Mouse (Mus musculus) lung, postnatal 0 days (tissue): Measurements from ENCODE around the gene Nudt8.
"Not testable (repeated sequence)": the region's sequence is repeated elsewhere in the genome, so short reads cannot be mapped to it uniquely, and the experiment has no call there.

ENCODE experiments used
- CTCF ChIP-seq: IDR thresholded peaks from 2 replicates; pipeline ENCODE4 v1.5.1; 2016; ENCODE audit warnings: antibody characterized with exemption, mild to moderate bottlenecking
- EP300 ChIP-seq: IDR thresholded peaks from 2 replicates; pipeline ENCODE4 v1.6.1; 2016; ENCODE audit warnings: antibody characterized with exemption, mild to moderate bottlenecking, control low read depth

GRCm38 (mm10) chr19:4040941-4041340 lies 40.6 kb downstream of the Nudt8 start:
- not testable (repeated sequence) for TF ChIP-seq CTCF, EP300
